Mouse (Mus musculus) spleen, adult 10 weeks (tissue): ENCODE measurements around the gene Tmem248. TPM values are rescaled to one million over a fixed set of nuclear protein-coding genes. Genes with fewer than 3 reads are reported as not detected.

Experiments used
- polyA plus RNA-seq: library from polyadenylated mRNA; stranded (reverse); fragments of 350-450 nt; fragmentation: Illumina TruSeq; extraction: RNeasy Lipid Tissue Mini Kit (QIAGEN cat#74804); gene quantifications from one replicate; pipeline ENCODE4 v1.2.3, GENCODE M21; 2015; ENCODE audit warnings: low replicate concordance; ENCODE audit not compliant: insufficient read depth

Gene Tmem248
- polyA plus RNA-seq: 38.5 TPM

GRCm38 (mm10) chr5:130216781-130217180 is at the start of gene Tmem248:
Gene Tmem248 (plus strand): TSS chr5:130217081.

GRCm38 (mm10) chr5:130171423-130171954 is 45.4 kb upstream of the Tmem248 start, which contains the start of gene Rabgef1:
Gene Rabgef1 (plus strand): TSS chr5:130171798.

GRCm38 (mm10) chr5:130255017-130255720 is 38.3 kb downstream of the Tmem248 start, which contains the start of the genes Sbds and Tyw1:
Gene Sbds (minus strand): TSS chr5:130255530.
Gene Tyw1 (plus strand): TSS chr5:130255619.

Other genes with a start within 250 kb of the Tmem248 start
- 91.2 TPM for gene Gusb, start 214.0 kb upstream of the Tmem248 start, polyA plus RNA-seq
- gene Asl, start 187.8 kb upstream of the Tmem248 start, polyA plus RNA-seq: 8.8 TPM
- gene Crcp, start 187.8 kb upstream of the Tmem248 start, polyA plus RNA-seq: 34.2 TPM
- gene Tpst1, start 143.8 kb upstream of the Tmem248 start, polyA plus RNA-seq: 40.1 TPM
- gene Kctd7, start 72.2 kb upstream of the Tmem248 start, polyA plus RNA-seq: 3.0 TPM
- 35.6 TPM for gene Rabgef1, start 45.3 kb upstream of the Tmem248 start, polyA plus RNA-seq
- gene Sbds, start 38.4 kb downstream of the Tmem248 start, polyA plus RNA-seq: 107 TPM
- gene Tyw1, start 38.5 kb downstream of the Tmem248 start, polyA plus RNA-seq: 14.7 TPM
- not detected for gene Caln1, start 152.4 kb downstream of the Tmem248 start, polyA plus RNA-seq
- not detected for gene A330070K13Rik, start 167.6 kb downstream of the Tmem248 start, polyA plus RNA-seq